Mouse (Mus musculus) lung, embryonic 16.5 days (tissue): ENCODE results near the gene Fam8a1. TPM values are rescaled to one million over a fixed set of nuclear protein-coding genes. Genes with fewer than 3 reads are reported as not detected.

Experiments
- ATAC-seq: fragments of 200-750 bp; cut with Nextera tagmentation; 2 replicates; pipeline ENCODE4 v1.8.0; 2017; ENCODE audit warnings: low read depth, mild to moderate bottlenecking, moderate library complexity
- H3K27ac ChIP-seq: fragments of 300-500 bp; sonication (generic); 2 replicates; pipeline ENCODE4 v1.5.1; 2014; ENCODE audit warnings: mild to moderate bottlenecking, control low read depth, low read length
- H3K27me3 ChIP-seq: fragments of 300-500 bp; sonication (generic); 2 replicates; pipeline ENCODE4 v1.6.1; 2014; ENCODE audit warnings: low read depth, low read length, mixed read lengths; ENCODE audit not compliant: control insufficient read depth, insufficient read depth
- H3K36me3 ChIP-seq: fragments of 300-500 bp; sonication (generic); 2 replicates; pipeline ENCODE4 v1.6.1; 2014; ENCODE audit warnings: low read length; ENCODE audit not compliant: control insufficient read depth, insufficient read depth
- H3K4me1 ChIP-seq: fragments of 300-500 bp; sonication (generic); replicated peaks from 2 replicates; pipeline ENCODE4 v1.6.1; 2014; ENCODE audit warnings: low read length, mixed read lengths; ENCODE audit not compliant: control insufficient read depth, insufficient read depth
- H3K4me2 ChIP-seq: fragments of 300-500 bp; sonication (generic); 2 replicates; pipeline ENCODE4 v1.6.1; 2014; ENCODE audit warnings: low read depth, low read length, control low read depth
- H3K4me3 ChIP-seq: fragments of 300-500 bp; sonication (generic); 2 replicates; pipeline ENCODE4 v1.5.1; 2014; ENCODE audit warnings: mild to moderate bottlenecking, low read length, control low read depth
- H3K9ac ChIP-seq: fragments of 300-500 bp; sonication (generic); 2 replicates; pipeline ENCODE4 v1.6.1; 2014; ENCODE audit warnings: low read length, control low read depth
- H3K9me3 ChIP-seq: fragments of 300-500 bp; sonication (generic); 2 replicates; pipeline ENCODE4 v1.6.1; 2016; ENCODE audit warnings: low read length; ENCODE audit not compliant: control insufficient read depth
- WGBS: fragments of 180-500 bp; shearing (Covaris S2); extraction: QIAGEN DNeasy Blood & Tissue Kit; methylation state at CpG from one replicate; pipeline ENCODE4 v1.1.7; 2014; 5-methylcytosine and 5-hydroxymethylcytosine counted together
- polyA plus RNA-seq: library from polyadenylated mRNA; unstranded; fragments of >200 nt; fragmentation: Nextera tagmentation; extraction: Ambion mirVana; gene quantifications from 2 replicates; pipeline ENCODE4 v1.2.1, GENCODE M21; 2015

The Fam8a1 gene
- polyA plus RNA-seq, 1 experiment from 2014 or later, result 6.7 TPM

DNA sequence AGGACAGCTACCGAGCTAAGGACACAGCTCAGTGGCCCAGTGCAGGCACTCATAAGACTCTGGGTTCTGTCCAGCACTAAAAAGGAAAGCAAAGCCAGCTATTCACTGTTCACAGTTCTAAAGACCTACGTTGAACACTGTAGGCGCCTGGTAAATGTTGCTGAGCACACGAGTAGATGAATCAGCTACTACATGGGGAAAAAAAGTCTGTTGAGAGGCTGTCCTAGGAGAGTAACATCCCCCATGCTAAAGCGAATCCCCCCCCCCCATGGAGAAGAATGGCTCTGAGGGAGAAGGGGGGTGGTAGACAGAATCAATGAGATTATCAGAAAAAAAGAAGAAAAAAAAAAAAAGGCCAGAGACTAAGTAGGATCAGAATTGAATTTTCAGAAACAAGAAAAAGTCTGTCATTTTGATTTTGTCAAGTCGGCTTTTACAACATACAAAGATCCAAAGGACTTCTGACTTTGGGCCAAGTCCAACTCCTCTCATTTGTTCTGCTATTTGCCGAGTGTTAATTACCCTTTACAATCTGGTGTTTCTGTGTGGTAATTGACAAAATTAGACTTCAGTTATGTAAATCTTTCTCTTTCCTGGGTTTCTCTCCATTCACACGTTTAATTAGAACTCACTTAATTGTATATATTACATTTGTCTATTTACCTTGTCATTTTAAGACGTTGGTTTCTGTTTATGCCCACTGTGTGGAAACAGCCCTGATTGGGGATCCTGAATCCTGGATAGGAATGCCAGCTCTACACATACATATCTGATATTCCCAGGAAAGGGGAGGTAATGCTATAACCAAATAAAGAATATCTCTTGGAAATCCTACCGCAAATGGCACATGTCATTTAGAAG lies 28.5 kb upstream of the Fam8a1 start:
- Histone ChIP-seq H3K27ac (no peak overlapping the region), H3K27me3 (no peaks in the 10 kb centered on the region), H3K9me3 (peaks cover 5% of the 10 kb centered on the region; the same call in 1 of the 2 replicates), H3K36me3 (0 out of 2 replicates have a peak, but pooled peaks cover 2% of the 10 kb centered on the region), H3K4me1 (no peaks in the 10 kb centered on the region), H3K4me3 (no peak overlapping the region), H3K9ac (no peak overlapping the region), H3K4me2 (no peak overlapping the region)
- ATAC-seq, result no peak
- 79% methylated on average over 10 of the region's 10 CpGs for WGBS

GRCm38 (mm10) chr13:46642318-46642717 lies 27.0 kb upstream of the Fam8a1 start:
- WGBS, result 87% methylated on average over 4 of the region's 4 CpGs
- H3K4me3 ChIP-seq, result no peak overlapping the region
- H3K27me3 ChIP-seq, result no peaks in the 10 kb centered on the region
- H3K27ac ChIP-seq, result no peak overlapping the region
- 0 out of 2 replicates have a peak, but pooled peaks cover 2% of the 10 kb centered on the region for H3K36me3 ChIP-seq
- no peak overlapping the region for H3K4me2 ChIP-seq
- no peak overlapping the region for H3K9ac ChIP-seq
- H3K9me3 ChIP-seq, result peaks cover 5% of the 10 kb centered on the region; the same call in 1 of the 2 replicates
- ATAC-seq, result no peak
- no peaks in the 10 kb centered on the region for H3K4me1 ChIP-seq

DNA sequence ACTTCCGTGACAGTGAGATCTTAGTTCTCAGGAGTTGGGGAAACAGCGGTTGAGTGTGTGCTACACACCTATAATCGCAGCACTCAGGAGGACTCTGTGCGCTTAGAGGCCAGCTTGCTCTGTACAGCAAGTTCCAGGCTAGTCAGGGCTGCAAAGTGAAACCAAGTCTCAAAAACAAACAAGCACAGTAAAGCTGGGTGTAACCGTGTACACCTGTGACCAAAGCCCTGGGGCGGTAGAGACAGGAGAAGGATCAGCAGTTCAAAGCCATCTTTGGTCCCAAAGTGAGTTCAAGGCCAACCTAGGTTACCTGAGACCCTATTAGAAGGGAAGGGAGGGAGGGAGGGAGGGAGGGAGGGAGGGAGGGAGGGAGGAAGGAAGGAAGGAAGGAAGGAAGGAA lies 25.1 kb upstream of the Fam8a1 start:
- Histone ChIP-seq H3K27ac (no peak overlapping the region), H3K9me3 (peaks cover 5% of the 10 kb centered on the region; the same call in 1 of the 2 replicates), H3K9ac (no peak overlapping the region), H3K4me1 (no peaks in the 10 kb centered on the region), H3K4me2 (no peak overlapping the region), H3K4me3 (no peak overlapping the region), H3K27me3 (no peaks in the 10 kb centered on the region), H3K36me3 (0 out of 2 replicates have a peak, but pooled peaks cover 2% of the 10 kb centered on the region)
- 76% methylated on average over 6 of the region's 6 CpGs for WGBS
- ATAC-seq, result no peak

DNA sequence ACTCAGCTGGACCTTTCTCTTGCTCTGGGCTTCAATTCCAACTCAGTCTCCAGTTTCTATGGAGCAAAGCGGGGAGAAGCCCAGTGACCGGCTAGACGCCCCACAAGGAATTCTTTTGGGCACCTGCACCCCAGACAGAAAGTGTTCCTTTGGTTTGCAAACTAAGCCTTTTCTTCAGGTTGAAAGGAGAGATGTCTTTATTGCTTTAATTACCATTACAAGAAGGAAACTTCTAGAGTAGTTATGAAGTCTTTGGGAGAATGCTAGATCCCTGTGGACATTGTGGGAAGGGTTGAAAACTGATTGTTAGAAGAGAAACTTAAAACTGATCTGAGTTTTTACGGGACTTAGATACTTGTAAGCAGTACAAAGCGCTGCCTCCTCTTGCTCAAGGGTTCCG lies 23.8 kb upstream of the Fam8a1 start:
- WGBS, result 82% methylated on average over 6 of the region's 6 CpGs
- H3K4me2 ChIP-seq, result no peak overlapping the region
- no peaks in the 10 kb centered on the region for H3K4me1 ChIP-seq
- ATAC-seq, result no peak
- H3K27me3 ChIP-seq, result no peaks in the 10 kb centered on the region
- no peak overlapping the region for H3K4me3 ChIP-seq
- H3K27ac ChIP-seq, result no peak overlapping the region
- peaks cover 5% of the 10 kb centered on the region; the same call in 1 of the 2 replicates for H3K9me3 ChIP-seq
- 0 out of 2 replicates have a peak, but pooled peaks cover 2% of the 10 kb centered on the region for H3K36me3 ChIP-seq
- no peak overlapping the region for H3K9ac ChIP-seq

DNA sequence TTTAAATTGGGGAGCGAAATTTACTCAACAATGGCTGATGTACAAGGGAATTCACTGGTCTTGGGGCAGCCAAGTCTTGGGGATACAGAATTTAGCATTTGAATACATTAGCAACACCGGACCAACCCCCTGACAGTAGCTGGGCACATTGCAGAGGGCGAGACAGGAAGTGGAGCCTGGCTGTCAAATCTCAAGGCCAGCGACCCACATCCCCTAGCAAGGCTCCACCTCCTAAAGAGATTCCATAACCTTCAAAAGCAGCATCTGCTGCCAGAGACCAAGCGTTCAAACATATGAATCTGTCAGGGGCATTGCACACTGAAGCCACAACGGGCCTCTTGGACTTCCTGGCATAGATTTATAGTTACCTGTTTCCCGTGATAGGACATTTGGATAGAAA lies 17.5 kb upstream of the Fam8a1 start:
- Histone ChIP-seq H3K4me1 (no peaks in the 10 kb centered on the region), H3K4me2 (no peak overlapping the region), H3K36me3 (no peaks in the 10 kb centered on the region), H3K9ac (no peak overlapping the region), H3K27ac (no peak overlapping the region), H3K9me3 (no peaks in the 10 kb centered on the region), H3K4me3 (no peak overlapping the region), H3K27me3 (no peaks in the 10 kb centered on the region)
- no peak for ATAC-seq
- WGBS, result 78% methylated on average over 7 of the region's 7 CpGs

- no peak for ATAC-seq
- H3K27ac ChIP-seq, result no peak overlapping the region
- H3K4me3 ChIP-seq, result no peak overlapping the region
- no peak overlapping the region for H3K9ac ChIP-seq
- WGBS, result 82% methylated on average over 7 of the region's 7 CpGs
- no peaks in the 10 kb centered on the region for H3K9me3 ChIP-seq
- H3K4me2 ChIP-seq, result no peak overlapping the region
- no peaks in the 10 kb centered on the region for H3K27me3 ChIP-seq
- H3K4me1 ChIP-seq, result no peaks in the 10 kb centered on the region
- H3K36me3 ChIP-seq, result no peaks in the 10 kb centered on the region
These were observed 16.7 kb upstream of the Fam8a1 start for GRCm38 (mm10) chr13:46652671-46653070.

DNA sequence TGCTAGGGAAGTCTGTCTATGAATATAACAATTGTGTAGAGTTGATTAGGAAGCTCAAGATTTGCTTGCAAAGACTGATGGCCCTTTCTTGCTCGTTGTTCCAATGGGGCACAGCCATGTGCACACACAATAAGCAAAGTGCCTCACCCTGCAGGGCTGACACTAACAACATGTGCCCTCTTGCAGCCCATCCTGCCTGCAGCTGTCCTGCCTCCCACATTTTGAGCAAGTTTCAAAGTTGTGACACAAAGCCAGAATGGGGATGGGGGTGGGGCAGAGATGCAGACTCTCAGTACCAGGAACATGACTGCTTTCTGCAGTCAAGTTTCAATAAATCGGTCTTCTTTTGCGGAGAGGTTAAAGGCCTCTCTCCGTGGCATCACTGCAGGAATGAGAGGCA lies 15.7 kb upstream of the Fam8a1 start:
- no peak overlapping the region for H3K4me2 ChIP-seq
- H3K4me1 ChIP-seq, result no peaks in the 10 kb centered on the region
- H3K9ac ChIP-seq, result no peak overlapping the region
- no peaks in the 10 kb centered on the region for H3K27me3 ChIP-seq
- H3K27ac ChIP-seq, result no peak overlapping the region
- 67% methylated on average over 4 of the region's 4 CpGs for WGBS
- H3K36me3 ChIP-seq, result no peaks in the 10 kb centered on the region
- ATAC-seq, result no peak
- H3K4me3 ChIP-seq, result no peak overlapping the region
- no peaks in the 10 kb centered on the region for H3K9me3 ChIP-seq

DNA sequence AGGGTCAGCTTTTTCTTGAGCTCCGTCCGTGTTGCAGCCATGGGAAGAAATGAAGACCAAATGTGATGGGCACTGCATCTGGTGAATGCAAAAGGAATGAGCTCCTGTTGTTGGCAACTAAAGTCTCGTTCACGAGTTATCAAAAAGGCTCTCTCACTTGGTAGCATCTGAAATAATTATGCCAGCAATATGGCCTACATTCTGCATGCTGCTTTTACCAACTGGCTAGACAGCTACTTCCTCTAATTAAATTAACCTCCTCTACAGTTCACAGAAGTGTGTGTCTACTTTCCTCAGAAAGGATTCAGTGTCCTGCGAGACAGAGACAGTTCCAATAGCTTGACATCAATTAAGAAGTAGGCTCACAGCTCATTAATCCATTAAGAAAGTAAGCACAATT lies 14.8 kb upstream of the Fam8a1 start:
- no peak overlapping the region for H3K4me2 ChIP-seq
- WGBS, result 87% methylated on average over 5 of the region's 5 CpGs

GRCm38 (mm10) chr13:46659211-46659610 lies 10.1 kb upstream of the Fam8a1 start:
- Histone ChIP-seq H3K4me1 (no peaks in the 10 kb centered on the region), H3K4me3 (no peak overlapping the region), H3K36me3 (no peaks in the 10 kb centered on the region), H3K9me3 (peaks cover 2% of the 10 kb centered on the region; the same call in 1 of the 2 replicates), H3K27ac (no peak overlapping the region), H3K4me2 (no peak overlapping the region), H3K27me3 (no peaks in the 10 kb centered on the region), H3K9ac (no peak overlapping the region)
- WGBS, result 87% methylated on average over 5 of the region's 5 CpGs
- ATAC-seq, result no peak

More for the DNA sequence above, 14.8 kb upstream of the Fam8a1 start:
- Histone ChIP-seq H3K27ac (no peak overlapping the region), H3K4me3 (no peak overlapping the region), H3K27me3 (no peaks in the 10 kb centered on the region), H3K36me3 (no peaks in the 10 kb centered on the region), H3K9ac (no peak overlapping the region), H3K9me3 (peaks cover 2% of the 10 kb centered on the region; the same call in 1 of the 2 replicates), H3K4me1 (no peaks in the 10 kb centered on the region)
- ATAC-seq, result no peak
